21 mouse cellular contexts compared by ENCODE assay signal in genomic region chr19:5230110-5230509, GRCm38 (mm10). TPM values are rescaled to one million over a fixed set of nuclear protein-coding genes. Genes with fewer than 3 reads are reported as not detected.
A peak's percentile ranks its signal among the peaks of the same experiment; 100 is the strongest.
DNase-seq lines count a peak whose midpoint lies in the region; ATAC-seq and TF ChIP-seq lines count a peak whose summit lies in the region.
"Had no signal": no experiment of that assay in that cellular context is flagged by ENCODE, and none has a peak within 500 bp of the region (broad histone marks: within the 10 kb centered on the region; RNA-seq: fewer than 3 reads in every experiment).

No protein-coding gene starts in this region.

- H3K9me3 ChIP-seq in liver, embryonic 16.5 days (replicated peaks; ENCODE audit: control insufficient read depth, low read length) = no peaks in the 10 kb centered on the region
- H3K9me3 ChIP-seq in liver, embryonic 11.5 days (ENCODE audit: control insufficient read depth, low read length) = no peaks in the 10 kb centered on the region
- H3K9me3 ChIP-seq in CH12.LX (replicated peaks; ENCODE audit: low read length) = no peaks in the 10 kb centered on the region
- H3K9me3 ChIP-seq: embryonic facial prominence, embryonic 10.5 days; embryonic facial prominence, embryonic 12.5 days; forebrain, embryonic 13.5 days; forebrain, embryonic 15.5 days; G1E had no signal

- H3K79me2 ChIP-seq in CH12.LX (replicated peaks; ENCODE audit: control insufficient read depth, extremely low read depth, insufficient read depth, poor library complexity, severe bottlenecking) = peaks cover 13% of the 10 kb centered on the region; the same call in 1 of the 2 replicates

- no peaks in the 10 kb centered on the region for H3K27me3 ChIP-seq in liver, embryonic 16.5 days (ENCODE audit: control insufficient read depth, insufficient read depth, low read depth, low read length)
- H3K27me3 ChIP-seq in liver, embryonic 11.5 days (replicated peaks; ENCODE audit: control insufficient read depth, insufficient read depth, low read length) = no peaks in the 10 kb centered on the region
- H3K27me3 ChIP-seq in CH12.LX (replicated peaks) = no peaks in the 10 kb centered on the region
- H3K27me3 ChIP-seq: embryonic facial prominence, embryonic 12.5 days; forebrain, embryonic 13.5 days; forebrain, embryonic 15.5 days; Patski had no signal

- H3K4me1 ChIP-seq in liver, embryonic 16.5 days (ENCODE audit: control insufficient read depth, low read depth, low read length) = no peaks in the 10 kb centered on the region
- no peaks in the 10 kb centered on the region for H3K4me1 ChIP-seq in liver, embryonic 11.5 days (replicated peaks; ENCODE audit: control insufficient read depth, insufficient read depth, low read length)
- peaks cover 9 to 29% of the 10 kb centered on the region in 2 experiments for H3K4me1 ChIP-seq in CH12.LX (ENCODE audit: control insufficient read depth in 1 of 2, insufficient read depth in 2 of 2)
- H3K4me1 ChIP-seq: embryonic facial prominence, embryonic 10.5 days; embryonic facial prominence, embryonic 12.5 days; forebrain, embryonic 13.5 days; forebrain, embryonic 15.5 days had no signal

- TF ChIP-seq EP300 in CH12.LX (IDR thresholded peaks at IDR 0.05; ENCODE audit: low read length) = no peak

- no peak overlapping the region for H3K4me2 ChIP-seq in liver, embryonic 16.5 days (ENCODE audit: low read depth, low read length)
- H3K4me2 ChIP-seq in liver, embryonic 11.5 days = no peak overlapping the region
- no peak overlapping the region for H3K4me2 ChIP-seq in CH12.LX (ENCODE audit: insufficient read depth, low read depth, poor library complexity, severe bottlenecking)
- H3K4me2 ChIP-seq: embryonic facial prominence, embryonic 12.5 days; forebrain, embryonic 13.5 days; forebrain, embryonic 15.5 days had no signal

- TF ChIP-seq POLR2A in CH12.LX (IDR thresholded peaks at IDR 0.05; ENCODE audit: low read depth, low read length) = no peak

- no peak for TF ChIP-seq CTCF in CH12.LX (conservative IDR thresholded peaks at IDR 0.05 in 1 of 2, IDR thresholded peaks at IDR 0.05 in 1 of 2; ENCODE audit: low read depth in 2 of 2, low read length in 2 of 2)

- in situ Hi-C loops in CH12.LX (cut with MboI; ENCODE audit: low pct_ligation_motif_present, low pct_unique_long_range_greater_than_20kb, low sequenced_read_pairs) = no loop called here

- H3K9ac ChIP-seq in liver, embryonic 16.5 days (ENCODE audit: low read depth, low read length) = no peak overlapping the region
- no peak overlapping the region for H3K9ac ChIP-seq in liver, embryonic 11.5 days (ENCODE audit: low read depth, low read length)
- H3K9ac ChIP-seq in CH12.LX (ENCODE audit: insufficient read depth, low read depth) = peak overlapping the region; percentile 33; the same call in 1 of the 2 replicates
- H3K9ac ChIP-seq: embryonic facial prominence, embryonic 12.5 days; forebrain, embryonic 13.5 days; forebrain, embryonic 15.5 days had no signal

- no peak overlapping the region for H3K27ac ChIP-seq in liver, embryonic 16.5 days (ENCODE audit: low read length)
- no peak overlapping the region for H3K27ac ChIP-seq in liver, embryonic 11.5 days (ENCODE audit: low read depth, low read length)
- H3K27ac ChIP-seq in CH12.LX (ENCODE audit: insufficient read depth, low read depth) = no peak overlapping the region
- H3K27ac ChIP-seq: embryonic facial prominence, embryonic 10.5 days; embryonic facial prominence, embryonic 12.5 days; forebrain, embryonic 13.5 days; forebrain, embryonic 15.5 days had no signal

- H3K4me3 ChIP-seq in liver, embryonic 16.5 days (ENCODE audit: low read depth, low read length) = no peak overlapping the region
- H3K4me3 ChIP-seq in liver, embryonic 11.5 days (ENCODE audit: low read depth, low read length) = no peak overlapping the region
- no peak overlapping the region for H3K4me3 ChIP-seq in CH12.LX (replicated peaks in 1 of 3; ENCODE audit: low read depth in 2 of 3, low read length in 2 of 3, poor library complexity in 1 of 3)
- H3K4me3 ChIP-seq: embryonic facial prominence, embryonic 10.5 days; embryonic facial prominence, embryonic 12.5 days; forebrain, embryonic 13.5 days; forebrain, embryonic 15.5 days had no signal

- dilution Hi-C loops in CH12.LX (cut with MboI; ENCODE audit: extremely low pct_ligation_motif_present, extremely low pct_unique_long_range_greater_than_20kb, low sequenced_read_pairs) = no loop called here

- WGBS in liver, embryonic 16.5 days (ENCODE audit: insufficient replicate concordance) = 45% methylated on average over 2 of the region's 2 CpGs
- WGBS in liver, embryonic 11.5 days = 78% methylated on average over 2 of the region's 2 CpGs

- peak; percentile 60 for ATAC-seq in liver, embryonic 16.5 days (ENCODE audit: low read depth)
- no peak for ATAC-seq in liver, embryonic 11.5 days (replicated peaks; ENCODE audit: low FRiP score)
- ATAC-seq: activated CD4-positive, CD25-positive, alpha-beta regulatory T cell, adult 4 months; forebrain, embryonic 13.5 days; forebrain, embryonic 15.5 days; Patski had no signal

- TF ChIP-seq RAD21 in CH12.LX (IDR thresholded peaks at IDR 0.05; ENCODE audit: low read depth, low read length) = no peak

- no peaks in the 10 kb centered on the region for H3K36me3 ChIP-seq in liver, embryonic 16.5 days (ENCODE audit: control insufficient read depth, insufficient read depth)
- H3K36me3 ChIP-seq in liver, embryonic 11.5 days (ENCODE audit: control insufficient read depth, insufficient read depth, low read length) = no peaks in the 10 kb centered on the region
- no peaks in the 10 kb centered on the region for H3K36me3 ChIP-seq in CH12.LX (replicated peaks in 1 of 2; ENCODE audit: control insufficient read depth in 1 of 2, insufficient read depth in 1 of 2, low read length in 1 of 2)
- H3K36me3 ChIP-seq: embryonic facial prominence, embryonic 10.5 days; embryonic facial prominence, embryonic 12.5 days; forebrain, embryonic 15.5 days had no signal

- peak; percentile 8 for DNase-seq in kidney, adult 9 months
- no peak for DNase-seq in kidney, adult 11 months
- DNase-seq in liver, embryonic 11.5 days (ENCODE audit: low spot score) = no peak
- DNase-seq in CH12.LX (ENCODE audit: extremely low read depth) = no peak
- no peak for DNase-seq in layer of hippocampus, adult 11-12 months (ENCODE audit: low spot score)
- DNase-seq: adrenal gland, adult 8-10 months; adrenal gland, postnatal 14 days; adrenal gland, postnatal 36 days; cerebellum, adult 11-12 months; cerebellum, adult 2 months; cerebellum, adult 9-10 months; cerebellum, postnatal 10 days; cerebellum, postnatal 25 days had no signal

TF ChIP-seq in CH12.LX, 34 proteins besides CTCF, POLR2A, EP300 and RAD21:
- TF ChIP-seq UBTF (IDR thresholded peaks at IDR 0.05; ENCODE audit: low read depth, low read length) = no peak
- TF ChIP-seq NRF1 (IDR thresholded peaks at IDR 0.05; ENCODE audit: low read depth, low read length) = no peak
- no peak for TF ChIP-seq ZC3H11A (IDR thresholded peaks at IDR 0.05; ENCODE audit: low read depth, low read length)
- TF ChIP-seq MYC (IDR thresholded peaks at IDR 0.05; ENCODE audit: low read depth, low read length) = no peak
- TF ChIP-seq KAT2A (IDR thresholded peaks at IDR 0.05; ENCODE audit: insufficient replicate concordance, low read length) = no peak
- TF ChIP-seq CHD2 (IDR thresholded peaks at IDR 0.05; ENCODE audit: low read length) = no peak
- TF ChIP-seq IRF4 (IDR thresholded peaks at IDR 0.05; ENCODE audit: low read depth, low read length) = no peak

RNA-seq across cellular contexts. Expression of gene Pacs1, which starts 42.8 kb away (rescaled TPM):
- polyA plus RNA-seq in liver, embryonic 16.5 days (2015; fragmentation: Nextera tagmentation; extraction: Ambion mirVana) = 6.8 and 8.1 TPM in 2 replicates
- polyA plus RNA-seq in liver, embryonic 11.5 days (2014; fragmentation: Nextera tagmentation; extraction: Ambion mirVana) = 27.0 and 30.3 TPM in 2 replicates
- total RNA-seq in CH12.LX (2012; rRNA removed) (10.7 and 14.4 TPM in 2 replicates), CH12.LX (2014; rRNA removed) (2.0 and 2.4 TPM in 2 replicates)
- polyA plus RNA-seq in CH12.LX (2012; ENCODE audit: insufficient read length, low read depth) = 8.9 and 10.1 TPM in 2 replicates
